Mouse (Mus musculus) ES-Bruce4 (cell line): ENCODE measurements around the gene Cwc25. TPM values are rescaled to one million over a fixed set of nuclear protein-coding genes. Genes with fewer than 3 reads are reported as not detected.

ENCODE experiments used
- H3K27ac ChIP-seq: 2 replicates; pipeline ENCODE4 v1.5.1; 2012; ENCODE audit warnings: low read length, inconsistent platforms; ENCODE audit not compliant: insufficient read depth
- H3K27me3 ChIP-seq: 2 replicates; pipeline ENCODE4 v1.6.1; 2012; ENCODE audit warnings: mild to moderate bottlenecking, low read length, inconsistent platforms; ENCODE audit not compliant: control insufficient read depth, poor library complexity, insufficient read depth, severe bottlenecking
- H3K36me3 ChIP-seq: 2 replicates; pipeline ENCODE4 v1.6.1; 2012; ENCODE audit warnings: inconsistent platforms, mild to moderate bottlenecking, low read length, moderate library complexity; ENCODE audit not compliant: control insufficient read depth, poor library complexity, insufficient read depth, severe bottlenecking
- H3K4me1 ChIP-seq: one replicate; pipeline ENCODE4 v1.8.1; 2011; ENCODE audit warnings: low read length; ENCODE audit not compliant: control insufficient read depth, insufficient read depth
- H3K4me3 ChIP-seq: 2 replicates; pipeline ENCODE4 v1.5.1; 2011; ENCODE audit warnings: low read depth, mild to moderate bottlenecking, low read length
- H3K9ac ChIP-seq: 2 replicates; pipeline ENCODE4 v1.6.1; 2012; ENCODE audit warnings: low read depth, mild to moderate bottlenecking, inconsistent platforms; ENCODE audit not compliant: poor library complexity, severe bottlenecking
- H3K9me3 ChIP-seq: replicated peaks from 2 replicates; pipeline ENCODE4 v1.6.1; 2012; ENCODE audit warnings: mild to moderate bottlenecking, low read length, inconsistent platforms; ENCODE audit not compliant: control insufficient read depth, poor library complexity, insufficient read depth, severe bottlenecking
- CTCF ChIP-seq: IDR thresholded peaks from one replicate; pipeline ENCODE4 v1.8.1; 2011; ENCODE audit warnings: low read depth, low read length
- EP300 ChIP-seq: IDR thresholded peaks from 2 replicates; pipeline ENCODE4 v1.6.1; 2011; ENCODE audit warnings: low read depth, low read length; ENCODE audit not compliant: insufficient read depth
- POLR2A ChIP-seq: IDR thresholded peaks from one replicate; pipeline ENCODE4 v1.8.1; 2011; ENCODE audit warnings: low read length; ENCODE audit not compliant: insufficient read depth
- polyA plus RNA-seq: library from polyadenylated mRNA; stranded (reverse); fragments of >200 nt; gene quantifications from 2 replicates; pipeline ENCODE4 v1.2.4, GENCODE M21; 2011; ENCODE audit warnings: low read depth; ENCODE audit not compliant: missing spikeins, insufficient read depth, insufficient read length

The Cwc25 gene
- polyA plus RNA-seq, 1 experiment, result 14.5 TPM

DNA sequence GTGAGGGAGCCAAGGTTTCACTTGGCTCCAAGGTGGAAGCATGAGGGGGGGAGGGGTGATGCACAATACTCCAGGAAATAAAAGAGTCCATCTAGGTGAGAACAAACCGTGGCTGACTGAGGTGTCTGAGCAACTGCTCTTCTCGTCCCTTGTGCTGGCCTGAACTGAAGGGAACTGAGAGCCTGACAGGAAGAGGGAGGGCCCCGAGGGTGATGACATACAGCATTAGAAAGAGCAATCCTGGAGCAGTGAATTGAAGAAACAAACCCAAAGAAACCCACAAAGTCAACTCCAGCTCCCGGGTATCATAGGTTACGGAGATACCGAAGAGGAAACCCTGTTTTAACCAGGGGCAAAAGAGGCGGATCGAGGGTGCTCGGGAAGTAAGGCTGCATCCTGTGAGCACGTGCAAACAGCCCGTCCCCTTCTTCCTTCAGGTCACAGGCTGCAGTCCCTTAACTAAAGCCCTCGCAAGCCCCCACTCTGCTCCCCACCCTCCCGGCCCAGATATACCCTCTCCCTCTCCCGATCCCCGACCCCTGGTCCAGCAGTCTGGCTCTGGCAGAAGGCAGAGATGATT lies 48.0 kb downstream of the Cwc25 start:
- H3K36me3 ChIP-seq, result peaks cover 42% of the 10 kb centered on the region

DNA sequence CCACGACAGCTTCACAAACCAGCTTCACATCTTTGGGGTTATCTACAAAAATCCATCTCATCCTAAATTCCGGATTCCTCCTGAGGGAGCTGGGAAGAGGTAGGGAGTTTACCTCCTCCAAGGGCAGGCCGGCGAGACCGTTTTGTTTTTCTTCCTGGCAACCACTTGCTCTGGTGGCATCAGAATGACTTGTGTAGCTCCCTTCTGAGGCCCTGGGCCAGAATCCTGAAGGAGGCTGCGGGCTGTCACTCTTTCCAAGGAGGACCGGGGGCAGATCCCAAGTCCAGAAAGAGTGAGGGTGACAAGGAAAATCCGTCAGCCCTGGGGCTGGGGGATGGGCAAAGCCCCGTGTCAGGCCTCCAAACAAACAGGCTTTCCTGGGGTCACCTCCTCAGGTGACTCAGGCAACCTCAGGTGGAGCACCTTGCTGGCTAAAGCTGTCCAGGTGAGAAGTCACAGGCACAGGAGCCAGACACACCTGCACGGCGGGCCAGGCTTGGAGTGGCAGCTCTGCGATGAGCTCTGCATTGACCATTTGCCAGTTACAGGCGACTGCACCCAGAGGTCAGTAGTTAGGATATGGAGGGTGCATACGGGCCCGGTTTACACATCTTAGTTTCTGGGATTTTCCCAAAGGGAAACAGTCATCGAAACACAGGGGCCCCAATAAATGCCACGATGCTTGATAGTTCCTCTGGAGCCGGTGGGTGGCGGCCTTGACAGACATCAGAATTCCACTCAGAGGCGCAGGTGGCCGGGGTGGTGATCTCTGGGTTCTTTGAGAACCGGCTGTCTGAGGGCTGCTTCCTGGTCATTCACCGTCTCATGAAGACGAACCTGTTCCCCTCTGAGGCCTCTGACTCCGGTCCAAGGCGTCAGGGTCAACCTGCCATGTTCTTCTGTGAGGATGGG lies 48.7 kb downstream of the Cwc25 start:
- TF ChIP-seq EP300 (no peak), CTCF (no peak), POLR2A (no peak)
- peaks cover 45% of the 10 kb centered on the region for H3K36me3 ChIP-seq
- H3K9ac ChIP-seq, result no peak overlapping the region
- no peak overlapping the region for H3K27ac ChIP-seq
- no peaks in the 10 kb centered on the region for H3K9me3 ChIP-seq
- H3K27me3 ChIP-seq, result no peaks in the 10 kb centered on the region
- H3K4me3 ChIP-seq, result no peak overlapping the region
- no peaks in the 10 kb centered on the region for H3K4me1 ChIP-seq

More for the DNA sequence above, 48.0 kb downstream of the Cwc25 start:
- H3K4me3 ChIP-seq, result no peak overlapping the region
- H3K27ac ChIP-seq, result no peak overlapping the region
- TF ChIP-seq POLR2A, result no peak
- TF ChIP-seq EP300, result no peak
- no peak for TF ChIP-seq CTCF
- no peaks in the 10 kb centered on the region for H3K4me1 ChIP-seq
- H3K9ac ChIP-seq, result no peak overlapping the region
- H3K9me3 ChIP-seq, result no peaks in the 10 kb centered on the region
- no peaks in the 10 kb centered on the region for H3K27me3 ChIP-seq

DNA sequence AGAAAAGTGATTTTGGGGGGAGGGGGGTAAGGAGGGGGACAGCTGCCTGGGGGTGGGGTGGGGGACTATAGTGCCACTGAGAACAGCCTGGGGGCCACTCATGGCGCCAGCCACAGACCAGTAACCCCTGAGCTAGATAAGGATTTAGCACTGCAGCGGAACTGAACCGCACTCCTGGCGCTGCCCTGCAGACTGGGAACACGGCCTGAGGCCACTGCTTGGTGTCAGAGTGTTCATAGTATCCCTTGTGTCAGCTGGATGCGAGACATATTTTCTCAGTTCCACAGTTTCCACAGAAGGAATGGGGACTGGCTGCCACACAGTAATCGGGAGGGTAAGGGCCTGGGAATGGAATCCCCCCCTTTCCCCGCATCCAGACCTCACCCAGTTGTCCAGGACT lies 50.3 kb downstream of the Cwc25 start:
- TF ChIP-seq EP300 (no peak), CTCF (no peak), POLR2A (no peak)
- Histone ChIP-seq H3K4me1 (no peaks in the 10 kb centered on the region), H3K36me3 (peaks cover 34% of the 10 kb centered on the region), H3K9ac (no peak overlapping the region), H3K4me3 (no peak overlapping the region), H3K27ac (no peak overlapping the region), H3K9me3 (no peaks in the 10 kb centered on the region), H3K27me3 (no peaks in the 10 kb centered on the region)

DNA sequence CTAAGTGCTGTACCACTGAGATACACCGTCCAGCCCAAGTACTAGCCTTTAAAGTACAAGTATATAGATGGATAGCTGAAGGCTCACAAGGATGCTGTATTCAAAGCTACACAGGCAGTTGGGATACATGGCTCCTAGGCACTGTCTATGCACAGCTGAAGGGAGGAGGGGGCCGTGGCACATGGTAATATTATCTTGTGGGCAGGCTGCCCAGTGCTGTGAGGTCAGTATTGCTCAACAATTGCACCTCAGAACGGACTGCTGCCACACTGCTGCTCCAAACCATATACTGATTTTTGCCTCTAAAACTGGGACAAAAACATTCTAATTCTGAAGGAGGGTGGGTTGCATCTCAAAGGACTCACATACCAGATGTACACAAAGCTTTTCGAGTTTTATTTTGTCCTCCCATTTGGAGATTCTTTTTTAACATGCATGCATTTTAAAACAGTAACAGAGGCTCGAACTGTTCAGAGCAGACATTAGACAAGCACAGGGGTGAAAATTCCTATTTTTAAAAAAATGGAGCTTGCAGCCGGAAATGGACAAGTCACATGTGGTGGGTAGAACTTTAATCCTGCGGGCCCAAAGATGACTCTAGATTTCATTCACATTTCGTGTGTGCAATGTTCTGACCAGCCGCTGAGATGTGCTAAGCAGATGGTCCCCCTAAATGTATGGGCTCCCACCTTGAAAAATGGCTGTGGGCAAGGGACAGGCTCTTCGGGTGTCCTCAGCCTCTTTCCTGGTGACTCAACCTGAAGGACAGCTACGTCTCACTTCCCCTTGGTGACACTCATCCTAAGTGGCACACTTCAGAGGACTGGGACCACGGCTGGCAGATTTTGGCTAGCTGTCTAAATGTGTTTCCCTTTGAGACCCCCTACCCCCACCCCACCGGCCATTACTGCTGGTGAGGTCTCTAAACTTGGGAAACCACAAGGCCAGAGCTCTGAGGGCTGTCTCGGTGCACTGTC lies 51.3 kb downstream of the Cwc25 start:
- Histone ChIP-seq H3K4me3 (no peak overlapping the region), H3K36me3 (peaks cover 34% of the 10 kb centered on the region), H3K9me3 (no peaks in the 10 kb centered on the region), H3K27me3 (no peaks in the 10 kb centered on the region), H3K9ac (no peak overlapping the region), H3K4me1 (no peaks in the 10 kb centered on the region), H3K27ac (no peak overlapping the region)
- no peak for TF ChIP-seq POLR2A
- no peak for TF ChIP-seq EP300

DNA sequence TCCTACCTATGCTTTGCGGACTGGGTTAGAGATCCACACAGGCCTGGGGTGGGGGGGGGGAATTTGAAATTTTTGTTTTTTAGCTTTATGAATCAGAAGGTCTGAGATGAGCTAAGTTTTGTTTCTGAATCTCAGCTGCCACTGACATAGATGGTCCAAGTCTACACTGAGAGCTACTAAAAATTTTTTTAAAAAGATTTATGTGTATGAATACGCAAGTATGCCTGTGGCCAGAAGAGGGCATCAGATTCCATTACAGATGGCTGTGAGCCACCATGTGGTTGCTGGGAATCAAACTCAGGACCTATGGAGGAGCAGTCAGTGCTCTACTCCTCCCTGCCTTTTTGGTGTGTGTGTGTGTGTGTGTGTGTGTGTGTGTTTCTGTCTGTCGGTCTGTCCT lies 52.0 kb downstream of the Cwc25 start:
- Histone ChIP-seq H3K4me1 (no peaks in the 10 kb centered on the region), H3K27me3 (no peaks in the 10 kb centered on the region), H3K27ac (no peak overlapping the region), H3K9ac (no peak overlapping the region), H3K9me3 (no peaks in the 10 kb centered on the region), H3K36me3 (peaks cover 29% of the 10 kb centered on the region), H3K4me3 (no peak overlapping the region)
- TF ChIP-seq CTCF (peak; percentile 34), POLR2A (no peak)

DNA sequence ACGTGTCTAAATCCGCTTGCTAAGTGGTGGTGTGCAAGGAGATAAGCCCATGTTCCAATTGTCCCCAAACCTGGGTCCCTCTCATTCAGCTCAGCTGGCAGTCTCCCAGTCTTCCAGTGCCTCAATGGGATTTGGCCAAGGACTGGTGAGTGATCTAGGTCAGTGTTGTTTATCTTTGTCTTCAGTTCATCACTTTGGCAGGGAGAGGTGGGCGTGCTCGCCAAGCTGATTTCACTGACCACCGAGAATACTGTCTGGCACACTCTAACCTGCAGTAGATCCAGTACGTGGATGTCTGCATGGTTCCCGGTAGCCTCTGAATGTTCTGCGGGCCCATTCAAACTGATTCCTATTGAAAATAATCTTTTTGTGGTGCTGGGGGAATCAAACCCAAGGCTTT lies 52.5 kb downstream of the Cwc25 start:
- no peak overlapping the region for H3K4me3 ChIP-seq
- no peak overlapping the region for H3K9ac ChIP-seq
- TF ChIP-seq POLR2A, result no peak
- no peak for TF ChIP-seq EP300
- no peak for TF ChIP-seq CTCF
- H3K27ac ChIP-seq, result no peak overlapping the region
- H3K9me3 ChIP-seq, result no peaks in the 10 kb centered on the region
- peaks cover 30% of the 10 kb centered on the region for H3K36me3 ChIP-seq
- H3K27me3 ChIP-seq, result no peaks in the 10 kb centered on the region
- H3K4me1 ChIP-seq, result no peaks in the 10 kb centered on the region
